Comparison of ENCODE assay signal across 8 mouse cellular contexts in genomic region chr19:57150275-57150674, GRCm38 (mm10).
DNase-seq lines count a peak whose midpoint lies in the region; ATAC-seq and TF ChIP-seq lines count a peak whose summit lies in the region.

No protein-coding gene starts in this region.

- H3K4me1 ChIP-seq in bone marrow, adult 2 months (ENCODE audit: control insufficient read depth, insufficient read depth, low read length): no peaks in the 10 kb centered on the region

- TF ChIP-seq CTCF in bone marrow, adult 2 months (IDR thresholded peaks at IDR 0.05; ENCODE audit: control insufficient read depth, insufficient read depth, low read length): peak; percentile 77

- peak; percentile 51 for DNase-seq in gastrocnemius, adult 18-20 months (ENCODE audit: low spot score)
- no peak for DNase-seq in gastrocnemius, adult 8-10 months (ENCODE audit: low spot score in 2 of 2)
- peak; percentile 61 for DNase-seq in ovary, postnatal 14 days (ENCODE audit: low spot score)
- DNase-seq in ovary, postnatal 36 days (ENCODE audit: low spot score): no peak
- DNase-seq in heart, postnatal 36 days: peak; percentile 65 to 72
- DNase-seq in right cerebral cortex, postnatal 25 days: no peak

- TF ChIP-seq POLR2A in bone marrow, adult 2 months (IDR thresholded peaks at IDR 0.05; ENCODE audit: borderline replicate concordance, control insufficient read depth, low read depth, low read length): no peak

- 18% methylated on average over 1 of the region's 1 CpGs for WGBS in bone marrow, adult 2 months

- H3K4me3 ChIP-seq in bone marrow, adult 2 months (replicated peaks; ENCODE audit: control insufficient read depth, low read depth, low read length): no peak overlapping the region

- intact Hi-C loops in heart, postnatal 36 days (cut with DNase I): loop anchor here (10.0 kb wide), 1 partner anchor 495 kb away; no protein-coding TSS in a partner anchor

- H3K27ac ChIP-seq in bone marrow, adult 2 months (ENCODE audit: control insufficient read depth, insufficient read depth, low read depth, low read length, poor library complexity): no peak overlapping the region

- peak; percentile 60; the same call in 1 of the 2 replicates for ATAC-seq in neutrophil, adult 5-6 weeks (ENCODE audit: extremely low read depth, insufficient number of reproducible peaks, low FRiP score, poor library complexity, severe bottlenecking)

Comparison
In these comparisons a context has a peak if more than half of its experiments do, and no peak if none do; other contexts are left out.
1. DNase-seq: peak in gastrocnemius, adult 18-20 months (single experiment), ovary, postnatal 14 days (single experiment) and heart, postnatal 36 days (2 of 2); none in gastrocnemius, adult 8-10 months (0 of 2), ovary, postnatal 36 days (single experiment) and right cerebral cortex, postnatal 25 days (single experiment).